Mouse (Mus musculus): ENCODE results near the gene Armc9.
A peak's percentile ranks its signal among the peaks of the same experiment; 100 is the strongest.

Armc9 gene

GRCm38 (mm10) chr1:86154133-86154823 lies at the start of gene Armc9:
TSS of gene Armc9 (plus strand) at chr1:86154780.
- DNase-seq = peak; percentile 93 to 96

DNA sequence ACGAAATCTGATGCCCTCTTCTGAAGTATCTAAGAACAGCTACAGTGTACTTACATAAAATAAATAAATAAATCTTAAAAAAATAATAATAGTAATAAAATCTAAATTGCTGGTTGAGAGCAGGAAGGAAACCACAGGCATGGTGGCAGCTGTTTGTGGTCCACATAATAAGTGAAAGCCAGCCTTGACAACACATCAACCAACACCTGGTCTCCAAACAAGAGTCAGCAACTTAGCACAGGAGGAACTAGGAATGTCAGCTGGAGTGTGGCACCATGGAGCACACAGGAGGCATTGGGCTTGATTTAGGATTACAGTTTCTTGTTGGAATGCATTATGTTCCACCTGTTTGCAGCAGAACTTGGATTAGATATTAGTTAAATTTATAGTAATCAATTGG lies 49.5 kb upstream of the Armc9 start:
- DNase-seq = no peak

DNA sequence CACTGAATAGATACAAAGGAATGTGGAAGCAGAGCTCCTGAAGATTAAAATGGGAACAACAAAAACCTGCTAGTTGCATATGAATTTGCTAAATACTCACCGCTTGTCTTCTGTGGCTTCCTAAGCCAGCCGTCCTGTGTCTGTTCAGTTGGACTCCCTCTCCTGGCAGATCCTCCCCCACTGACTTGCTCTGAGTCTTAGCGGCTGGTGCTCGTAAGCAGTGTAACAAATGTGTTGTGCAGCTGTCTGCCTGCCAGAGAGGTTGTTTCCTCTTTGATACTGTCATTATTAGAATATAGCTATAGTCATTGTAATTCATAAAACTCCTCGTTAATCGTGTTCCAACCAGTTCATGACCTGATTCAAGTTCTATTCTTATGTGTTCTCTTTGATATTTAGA lies 42.8 kb upstream of the Armc9 start, which contains the start of gene Htr2b:
Gene Htr2b (minus strand): TSS at position 192 of the 400 bp plus-strand sequence.
- DNase-seq = no peak

DNA sequence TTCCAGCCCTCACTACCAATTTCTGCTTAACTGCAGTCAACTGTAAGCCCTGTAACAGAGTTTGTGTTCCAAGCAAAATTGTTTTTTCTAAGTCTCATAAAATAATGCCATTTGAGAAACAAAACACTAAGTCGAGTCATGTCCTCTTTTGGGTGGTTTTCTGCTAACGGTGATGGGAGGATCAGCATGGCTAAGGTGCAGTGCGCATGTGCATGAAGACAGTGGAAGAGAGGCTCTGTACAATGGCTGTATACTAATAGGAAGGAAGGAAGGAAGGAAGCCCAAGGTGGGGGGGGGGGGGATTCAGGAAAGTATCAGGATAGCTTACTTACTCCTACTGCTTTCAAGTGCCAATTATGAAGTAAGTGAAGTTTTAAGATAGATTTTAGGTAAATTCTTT lies 40.4 kb upstream of the Armc9 start:
- DNase-seq = no peak

DNA sequence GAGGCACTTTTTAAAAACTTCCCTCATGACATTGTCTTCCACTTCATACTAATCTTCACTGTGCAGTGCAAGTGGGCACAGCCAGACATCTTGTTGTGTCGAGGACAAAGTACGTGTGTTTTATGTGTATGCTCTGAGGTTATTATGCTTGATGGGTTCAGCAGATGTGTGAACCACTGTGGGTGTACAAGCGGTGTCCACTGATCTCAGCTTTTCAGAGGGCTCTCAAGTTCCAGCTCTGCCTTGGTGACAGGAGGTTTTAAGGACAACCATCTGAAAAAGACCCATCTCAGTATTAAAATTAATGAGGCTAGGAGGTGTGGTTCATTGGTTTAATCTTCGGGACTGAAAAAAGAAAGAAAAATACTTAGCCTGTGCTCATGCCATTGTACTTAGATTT lies 35.0 kb upstream of the Armc9 start:
- no peak for DNase-seq

DNA sequence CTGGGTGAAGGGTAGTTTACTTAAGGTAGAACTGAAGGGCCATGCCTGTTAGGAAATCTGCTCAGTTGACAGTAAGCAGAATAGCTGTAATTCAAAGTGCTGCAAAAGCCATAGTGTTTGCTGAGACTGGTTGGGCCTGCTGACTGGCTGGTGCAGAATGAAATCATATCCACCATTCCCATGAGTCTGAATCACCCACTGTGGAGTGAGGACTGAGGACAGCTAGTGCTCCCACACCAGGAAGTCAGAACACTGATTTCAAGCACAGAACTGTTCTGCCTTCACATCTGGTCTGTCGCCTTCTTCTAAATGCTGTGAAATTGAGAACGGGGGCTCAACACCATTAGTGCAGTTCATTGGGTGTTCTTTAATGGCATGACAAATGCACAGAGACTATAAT lies 28.5 kb upstream of the Armc9 start:
- DNase-seq = no peak

DNA sequence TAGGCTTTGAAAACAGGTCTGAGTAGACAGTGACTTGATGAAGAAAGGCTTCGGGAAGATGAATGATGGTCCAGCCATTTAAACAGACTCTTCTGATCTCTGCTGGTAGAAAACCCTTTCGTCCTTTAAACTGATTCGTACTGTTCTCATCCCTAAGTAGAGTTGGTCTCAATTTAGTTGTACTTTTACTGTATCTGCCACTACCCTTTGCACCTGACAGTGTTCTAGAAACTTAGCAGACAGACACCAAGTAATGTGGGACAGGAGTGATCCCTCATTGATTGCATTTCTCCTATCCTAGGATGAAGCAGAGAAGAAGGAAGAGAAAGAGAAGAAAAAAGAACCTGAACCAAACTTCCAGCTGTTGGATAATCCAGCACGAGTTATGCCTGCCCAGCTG lies 21.2 kb upstream of the Armc9 start, which contains the start of gene Gm21972:
Gene Gm21972 (plus strand): TSS at position 301 of the 400 bp plus-strand sequence.
- DNase-seq = no peak

- no peak for DNase-seq
These were observed 19.3 kb upstream of the Armc9 start for GRCm38 (mm10) chr1:86135315-86135714.

- no peak for DNase-seq
These were observed 13.5 kb upstream of the Armc9 start for GRCm38 (mm10) chr1:86141081-86141480.

DNA sequence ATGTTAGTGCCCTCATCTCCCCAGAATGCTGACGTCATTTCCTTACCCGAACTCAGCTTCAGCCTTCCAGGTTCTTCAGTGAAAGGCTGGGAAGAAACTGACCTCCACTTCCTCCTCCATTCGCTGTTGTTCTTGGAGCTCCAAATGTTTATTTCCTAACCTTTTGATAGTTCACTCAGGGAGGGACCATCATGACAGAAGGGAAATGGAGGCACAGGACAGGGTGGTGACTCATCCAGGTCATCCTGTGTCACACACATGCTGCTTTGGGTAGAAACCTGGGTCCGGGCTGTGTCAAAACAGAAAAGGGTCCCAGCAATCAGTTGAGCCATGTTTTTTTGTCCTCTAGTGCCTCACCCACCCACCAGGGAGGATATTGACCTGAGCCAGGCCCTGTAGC lies 11.4 kb upstream of the Armc9 start:
- DNase-seq = no peak

- DNase-seq = no peak
These were observed 10.3 kb upstream of the Armc9 start for GRCm38 (mm10) chr1:86144001-86144944.

- DNase-seq = no peak
These were observed 8.3 kb upstream of the Armc9 start for GRCm38 (mm10) chr1:86146293-86146692.

- no peak for DNase-seq
These were observed 7.0 kb upstream of the Armc9 start for GRCm38 (mm10) chr1:86147557-86147956.

DNA sequence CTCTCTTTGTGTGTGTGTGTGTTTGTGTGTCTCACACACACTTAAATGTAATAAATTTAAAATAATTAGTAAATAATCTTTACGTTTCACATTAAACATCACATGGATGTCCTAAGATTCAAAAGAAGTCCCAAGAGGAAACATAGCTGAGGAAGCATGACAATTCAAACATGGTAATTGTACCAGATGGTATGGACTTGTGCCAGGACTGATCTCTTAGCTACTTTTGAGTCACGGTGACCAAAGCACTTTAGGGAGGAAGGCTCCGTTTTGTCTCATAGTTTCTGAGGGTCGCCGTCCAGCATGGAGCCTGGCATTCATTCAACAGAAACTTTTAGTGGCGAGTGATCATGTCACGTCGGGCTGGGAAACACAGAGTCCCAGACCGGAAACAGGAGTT lies 6.4 kb upstream of the Armc9 start:
- DNase-seq = no peak

DNA sequence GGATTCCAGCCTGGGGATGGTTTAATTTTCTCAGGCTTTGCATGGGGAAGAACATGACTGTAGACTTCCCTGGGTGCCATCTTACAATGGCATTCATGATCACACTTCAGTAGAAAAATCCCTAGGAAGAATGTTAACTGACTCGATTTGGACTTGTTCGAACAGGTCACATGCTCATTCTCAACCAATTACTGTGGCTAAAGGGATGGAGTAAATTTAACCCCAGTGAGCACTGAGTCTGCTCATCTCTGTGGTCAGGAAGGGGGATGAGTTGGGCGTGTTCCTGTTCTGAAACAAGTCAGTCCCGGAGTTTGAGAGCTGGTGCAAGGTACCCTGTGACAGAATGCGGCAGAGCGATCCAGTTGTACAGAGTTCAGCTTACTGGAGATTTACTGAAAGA lies 3.7 kb upstream of the Armc9 start:
- DNase-seq = no peak

- no peak for DNase-seq
These were observed 3.2 kb upstream of the Armc9 start for GRCm38 (mm10) chr1:86151376-86151775.

DNA sequence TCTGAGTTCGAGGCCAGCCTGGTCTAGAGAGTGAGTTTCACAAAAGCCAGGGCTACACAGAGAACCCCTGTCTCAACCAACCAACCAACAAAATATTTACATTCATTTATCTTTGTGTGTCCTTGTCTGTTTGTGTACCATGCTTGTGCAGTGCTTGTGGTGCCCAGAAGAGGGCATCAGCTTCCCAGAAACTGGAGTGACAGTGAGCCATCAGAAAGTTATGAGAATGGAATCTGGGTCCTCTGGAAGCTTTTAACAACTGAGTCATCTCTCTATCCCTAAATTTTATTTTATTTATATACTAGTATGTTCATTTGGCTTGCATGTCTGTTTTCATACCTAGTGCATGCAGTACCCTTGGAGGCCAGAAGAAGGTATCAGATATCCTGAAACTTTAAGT lies 2.0 kb upstream of the Armc9 start:
- DNase-seq = peak; percentile 12 to 25

DNA sequence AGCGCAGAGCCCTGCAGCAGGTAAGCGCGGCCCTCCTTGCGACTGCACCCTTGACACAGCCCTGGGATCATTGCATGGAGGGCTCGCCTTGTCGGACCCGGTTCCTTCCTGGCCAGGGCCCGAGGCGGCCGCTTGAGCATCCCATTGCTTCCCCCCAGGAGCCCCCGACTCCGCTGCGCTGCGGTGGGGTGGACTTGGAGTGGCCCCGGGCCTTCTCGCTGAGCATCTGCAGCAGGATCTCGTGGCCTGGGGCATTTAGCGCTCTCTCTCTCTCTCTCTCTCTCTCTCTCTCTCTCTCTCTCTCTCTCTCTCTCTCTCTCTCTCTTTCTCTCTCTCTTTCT lies 214 bp downstream of the Armc9 start:
- no peak for DNase-seq

DNA sequence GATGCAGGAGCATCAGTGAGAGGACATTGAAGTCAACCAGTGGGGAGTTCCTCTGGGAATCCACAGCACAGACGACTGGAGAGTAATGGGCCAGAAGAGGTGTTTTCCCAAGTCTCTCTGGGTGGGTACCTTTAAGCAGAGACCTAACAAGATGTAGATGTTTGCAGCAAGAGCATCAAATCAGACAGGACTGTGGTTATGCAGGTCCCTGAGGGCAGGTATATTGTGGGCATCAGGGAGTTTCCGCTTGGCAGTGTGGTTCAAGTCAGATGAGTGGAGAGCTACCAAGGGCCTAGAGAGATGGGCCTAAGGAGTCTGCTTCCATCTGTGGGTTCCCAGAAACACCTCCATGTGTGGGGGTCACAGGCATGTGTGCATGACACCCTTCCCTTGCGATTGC lies 1.5 kb downstream of the Armc9 start:
- no peak for DNase-seq

- no peak for DNase-seq
These were observed 2.0 kb downstream of the Armc9 start for GRCm38 (mm10) chr1:86156595-86156994.

GRCm38 (mm10) chr1:86160059-86160458 lies 5.5 kb downstream of the Armc9 start:
- no peak for DNase-seq

DNA sequence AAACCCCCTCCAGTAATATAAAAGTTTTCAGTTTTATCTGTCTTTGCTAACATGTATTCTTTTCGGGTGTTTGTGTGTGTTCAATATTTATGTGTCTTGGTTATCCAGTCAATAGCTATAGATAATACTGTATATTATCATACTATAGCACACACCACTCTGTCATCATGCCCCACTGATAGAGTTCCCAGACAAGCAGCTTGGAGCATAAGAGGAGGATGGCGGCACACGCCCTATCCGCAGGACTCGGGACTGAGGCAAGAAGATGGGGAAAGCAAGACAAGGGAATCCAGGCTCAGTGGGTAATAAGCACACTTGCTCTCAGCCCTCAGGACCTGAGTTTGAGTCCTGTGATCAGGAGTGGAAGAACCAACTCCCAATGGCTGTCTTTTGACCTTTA lies 5.9 kb downstream of the Armc9 start:
- DNase-seq = no peak

DNA sequence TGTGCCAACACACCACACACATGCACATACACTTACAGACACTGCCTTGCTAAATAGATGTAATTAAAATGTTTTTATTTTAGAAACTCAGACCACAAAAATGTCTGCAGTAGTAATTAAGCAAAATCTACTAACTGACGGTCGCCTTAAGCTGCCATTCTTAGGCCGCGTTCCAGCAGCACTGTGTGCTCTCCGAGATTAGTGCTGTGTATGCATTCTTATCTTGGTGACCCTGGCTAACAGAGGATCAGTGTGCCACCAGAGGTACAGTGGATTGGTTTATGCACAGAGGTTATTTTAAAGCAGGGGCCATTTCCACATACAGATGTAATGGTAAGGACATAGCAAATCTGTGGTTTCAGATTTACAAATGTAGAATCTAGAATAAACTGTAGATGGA lies 6.5 kb downstream of the Armc9 start:
- DNase-seq = no peak

DNA sequence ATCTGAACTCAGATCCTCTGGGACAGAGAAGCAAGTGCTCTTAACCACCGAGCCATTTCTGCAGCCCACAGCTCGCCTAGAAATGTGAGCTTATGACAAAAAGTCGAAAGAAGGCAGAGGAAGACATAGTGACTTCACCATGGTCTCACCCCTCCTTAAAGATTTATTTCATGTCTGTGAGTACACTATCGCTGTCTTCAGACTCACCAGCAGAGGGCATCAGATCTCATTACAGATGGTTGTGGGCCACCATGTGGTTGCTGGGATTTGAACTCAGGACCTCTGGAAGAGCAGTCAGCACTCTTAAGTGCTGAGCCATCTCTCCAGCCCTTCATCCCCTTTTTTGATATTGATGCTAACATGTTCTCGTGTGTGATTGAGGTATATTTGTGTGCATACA lies 20.0 kb downstream of the Armc9 start:
- no peak for DNase-seq
